Mouse (Mus musculus) cerebellum, postnatal 25 days (tissue): ENCODE measurements around the gene Gpc2.

Experiments
- DNase-seq, 2 experiments: peaks; one replicate each; pipeline ENCODE4 v3.0.0; 2021; ENCODE audit warnings: mixed read lengths in 2 of 2

Gene Gpc2

DNA sequence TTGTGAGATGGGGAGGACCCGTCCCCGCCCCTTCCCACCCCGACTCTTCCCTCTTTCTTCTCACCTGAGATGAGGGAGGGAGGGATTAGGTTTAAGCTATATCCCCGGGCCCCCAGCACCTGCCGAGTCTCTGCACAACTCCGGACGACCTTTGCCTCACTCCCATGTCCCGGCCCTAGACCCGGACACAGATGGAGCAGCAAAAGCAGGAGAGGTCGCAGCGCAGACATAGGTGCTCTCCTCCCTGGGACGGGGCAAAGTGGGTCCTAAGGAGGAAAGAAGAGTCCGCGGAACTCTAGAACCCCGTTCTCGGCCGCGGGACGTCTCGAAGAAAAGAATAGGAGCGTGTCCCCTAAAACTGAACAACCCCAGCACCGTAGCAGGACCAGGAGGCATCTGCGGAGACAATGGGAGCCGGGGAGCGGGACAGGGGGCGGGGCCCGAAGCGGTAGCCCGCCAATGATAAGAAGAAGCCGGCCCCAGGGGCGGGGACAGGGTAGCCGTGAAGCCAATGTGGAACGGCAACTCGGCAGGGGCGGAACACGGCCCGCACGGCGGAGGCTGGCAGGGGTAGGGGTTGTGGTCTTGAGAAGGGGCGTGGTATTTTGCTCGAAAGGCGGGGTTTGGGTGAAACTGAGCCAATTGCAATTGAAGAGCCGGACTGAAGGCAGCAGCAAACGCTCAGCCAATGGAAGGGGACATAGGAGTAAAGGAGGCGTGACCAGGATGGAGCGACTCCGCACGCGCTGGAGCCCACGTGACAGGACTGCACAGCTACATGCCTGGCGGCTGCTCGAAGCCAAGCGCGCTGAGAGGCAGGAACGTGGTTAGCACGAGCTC is at the start of gene Gpc2, which contains the start of the genes Gm43720 and Stag3:
Gpc2 (minus strand) TSS at position 421 of the 840 bp plus-strand sequence.
Gm43720 (minus strand) TSS at position 374 of the 840 bp plus-strand sequence.
Stag3 (plus strand) TSS at position 656 of the 840 bp plus-strand sequence.
- peak; percentile 69 to 79 for DNase-seq

DNA sequence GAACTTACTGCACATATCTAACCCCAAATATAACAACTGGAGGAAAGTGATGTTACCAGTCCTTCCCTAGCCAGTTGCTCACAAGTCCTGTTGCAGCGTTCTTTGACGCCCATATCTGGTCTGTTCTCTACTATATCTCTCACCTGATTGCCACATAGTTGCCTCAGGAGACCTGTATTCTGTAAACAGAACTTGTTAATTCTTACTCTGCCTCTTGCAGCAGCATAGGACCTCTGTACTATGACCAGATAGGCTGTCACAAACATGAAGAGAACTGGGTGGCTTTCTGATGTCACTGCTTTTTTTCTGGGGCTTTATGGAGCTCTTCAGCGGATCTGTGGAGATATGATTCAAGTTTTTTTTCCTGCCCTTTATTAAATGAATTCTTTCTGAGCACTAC is 33.0 kb upstream of the Gpc2 start:
- DNase-seq = no peak

DNA sequence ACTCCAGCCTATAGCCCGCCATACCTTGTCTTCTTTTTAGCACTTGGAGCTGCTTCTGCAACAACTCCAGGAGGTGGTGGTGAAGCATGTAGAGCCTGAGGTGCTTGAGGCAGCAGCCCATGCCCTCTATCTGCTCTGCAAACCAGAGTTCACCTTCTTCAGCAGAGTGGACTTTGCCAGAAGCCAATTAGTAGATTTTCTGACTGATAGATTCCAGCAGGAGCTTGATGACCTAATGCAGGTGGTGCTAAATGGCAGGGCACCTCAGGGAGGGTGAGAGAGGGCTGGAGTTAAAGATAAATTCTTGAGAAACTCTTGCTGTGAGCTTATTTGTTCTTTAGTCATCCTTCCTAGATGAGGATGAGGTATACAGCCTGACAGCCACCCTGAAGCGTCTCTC is 19.8 kb upstream of the Gpc2 start:
- no peak for DNase-seq

DNA sequence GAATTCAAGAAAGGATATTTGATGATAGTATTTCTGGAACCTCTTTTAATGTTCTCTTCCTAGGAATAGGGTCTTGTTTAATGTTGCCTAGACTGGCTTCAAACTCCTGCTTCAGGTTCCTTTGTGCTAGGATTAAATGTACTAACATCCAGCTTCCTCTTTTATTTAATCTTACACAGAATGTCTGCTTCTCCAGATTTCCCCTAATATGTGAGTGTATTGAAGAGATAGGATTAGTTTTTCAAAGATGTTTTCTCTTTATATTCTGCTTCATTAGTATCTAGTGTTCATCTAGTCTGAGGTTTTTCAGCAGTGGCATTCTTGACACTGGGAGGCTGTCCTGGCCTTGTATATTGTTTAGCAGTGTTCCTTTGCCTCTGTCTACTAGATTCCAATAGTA is 14.4 kb upstream of the Gpc2 start:
- no peak for DNase-seq

DNA sequence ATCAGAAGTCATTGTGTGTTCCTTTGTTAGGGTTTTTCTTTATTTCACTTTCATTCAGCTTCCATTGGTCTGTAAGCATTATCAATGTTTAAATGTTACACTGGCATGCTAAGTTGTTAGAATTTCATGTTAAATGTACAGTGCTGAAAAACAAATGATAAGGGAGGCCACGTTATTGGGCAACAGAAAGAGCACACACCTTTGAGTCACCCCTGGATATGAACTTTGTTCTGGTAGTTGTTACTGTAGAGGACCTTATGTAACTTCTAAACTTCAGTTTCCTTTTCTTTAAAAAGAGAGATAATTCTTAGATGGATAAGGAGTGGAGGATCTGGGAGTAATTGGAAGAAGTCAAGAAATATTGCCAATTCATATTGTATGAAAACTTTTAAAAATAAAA is 11.8 kb upstream of the Gpc2 start:
- DNase-seq = no peak

DNA sequence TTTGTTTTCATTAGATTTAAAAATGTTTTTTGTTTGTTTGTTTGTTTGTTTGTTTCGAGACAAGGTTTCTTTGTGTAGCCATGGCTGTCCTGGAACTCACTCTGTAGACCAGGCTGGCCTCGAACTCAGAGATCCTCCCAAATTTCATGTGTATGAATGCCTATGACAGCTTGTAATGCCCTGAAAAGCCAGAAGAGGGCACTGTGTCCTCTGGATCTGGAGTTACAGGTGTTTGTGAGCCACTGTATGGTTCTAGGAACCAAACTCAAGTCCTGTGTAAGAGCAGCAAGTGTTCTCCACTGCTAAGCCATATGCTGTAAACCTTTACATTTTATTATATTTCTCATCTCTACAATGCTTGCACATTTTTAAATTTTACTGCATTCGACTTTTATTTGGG is 8.1 kb upstream of the Gpc2 start:
- no peak for DNase-seq

DNA sequence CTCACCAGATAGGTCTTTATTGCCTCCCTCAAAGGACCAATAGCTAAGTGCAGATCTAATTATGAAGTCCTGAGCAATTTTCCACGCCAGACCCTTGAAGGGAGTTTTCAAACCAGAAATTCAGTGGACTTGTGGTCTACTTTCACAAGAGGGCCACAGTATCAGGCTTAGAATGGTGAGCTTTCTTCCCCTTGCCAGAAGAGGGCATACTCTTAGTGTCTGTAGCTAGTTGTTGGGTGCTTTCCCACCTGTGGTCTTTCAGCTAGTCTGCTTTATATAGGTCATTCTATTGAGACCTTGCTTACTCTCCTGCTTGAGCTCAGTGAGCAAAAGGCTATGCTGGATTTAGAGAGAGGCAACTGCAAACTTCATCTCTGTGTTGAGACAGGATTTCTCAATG is 3.7 kb upstream of the Gpc2 start:
- no peak for DNase-seq

DNA sequence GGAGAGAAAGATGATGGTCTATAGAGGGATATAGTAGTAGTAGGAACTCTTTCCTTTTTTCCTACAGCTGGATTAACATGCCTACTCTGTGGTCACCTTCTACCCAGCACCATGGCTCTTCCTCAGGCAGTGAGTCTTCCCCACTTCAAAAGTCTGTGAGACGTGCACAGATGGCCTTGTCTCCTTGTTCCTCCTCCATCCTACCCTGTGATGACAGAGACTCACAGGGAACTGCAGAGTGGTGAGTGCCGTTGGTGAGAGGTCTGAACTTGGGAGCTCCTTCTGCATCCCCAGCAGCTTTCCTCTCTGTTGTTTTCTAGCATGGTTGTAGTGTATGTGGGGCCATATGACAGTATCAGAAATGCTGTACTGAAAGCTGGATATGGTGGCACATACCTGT is 2.0 kb upstream of the Gpc2 start:
- no peak for DNase-seq

DNA sequence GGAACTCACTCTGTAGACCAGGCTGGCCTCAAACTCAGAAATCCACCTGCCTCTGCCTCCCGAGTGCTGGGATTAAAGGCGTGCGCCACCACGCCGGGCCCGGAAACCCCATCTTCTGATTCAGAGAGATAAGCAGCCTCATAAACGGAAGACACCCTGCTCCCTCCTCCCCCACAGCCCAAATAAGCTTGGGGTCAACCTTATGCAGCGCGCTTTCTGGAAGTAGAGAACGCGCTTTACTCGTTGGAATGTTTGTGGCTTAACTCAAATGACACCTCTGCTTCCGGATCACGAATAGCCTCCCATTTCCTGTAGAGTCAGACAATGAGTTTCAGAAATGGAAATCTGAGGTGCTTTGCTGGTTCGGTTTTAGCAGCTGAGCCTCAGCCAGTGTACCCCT is 1.0 kb upstream of the Gpc2 start:
- no peak for DNase-seq

DNA sequence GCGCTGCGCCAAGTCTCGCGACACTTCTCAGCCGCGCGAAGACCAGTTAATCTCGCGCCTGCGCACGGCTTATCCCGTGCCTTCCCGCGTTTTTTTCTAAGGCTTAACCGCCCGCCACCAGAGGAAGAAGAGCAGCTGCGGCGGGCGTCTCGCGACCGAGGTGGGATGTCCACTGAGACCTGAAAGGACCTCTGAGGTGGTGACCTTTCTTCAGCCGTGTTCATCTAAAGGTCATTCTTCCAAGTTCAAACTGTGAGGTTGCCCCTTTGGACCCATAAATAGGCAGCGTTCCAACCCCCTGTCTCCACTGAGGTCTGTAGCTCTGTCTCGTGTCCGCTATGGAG is 592 bp upstream of the Gpc2 start:
- DNase-seq = no peak

DNA sequence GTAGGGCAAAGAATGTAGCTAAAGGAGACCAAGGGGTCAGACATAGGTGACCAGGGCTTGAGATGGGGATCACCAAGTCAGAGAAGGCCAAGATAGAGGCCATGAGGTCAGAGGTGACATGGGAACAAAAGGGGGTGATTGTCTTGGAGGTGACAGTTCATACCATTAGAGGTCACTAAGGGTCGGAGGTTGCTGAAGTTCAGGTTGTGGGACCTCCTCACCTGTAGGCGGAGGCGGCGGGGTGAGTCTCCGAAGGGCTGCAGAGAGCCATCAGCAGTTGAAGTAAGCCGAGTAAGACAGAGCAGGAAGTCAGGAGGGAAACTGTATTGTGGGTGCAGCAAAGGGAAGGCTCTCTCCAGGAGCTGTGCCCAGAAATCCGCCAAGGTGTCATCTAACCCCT is 1.8 kb downstream of the Gpc2 start:
- no peak for DNase-seq

DNA sequence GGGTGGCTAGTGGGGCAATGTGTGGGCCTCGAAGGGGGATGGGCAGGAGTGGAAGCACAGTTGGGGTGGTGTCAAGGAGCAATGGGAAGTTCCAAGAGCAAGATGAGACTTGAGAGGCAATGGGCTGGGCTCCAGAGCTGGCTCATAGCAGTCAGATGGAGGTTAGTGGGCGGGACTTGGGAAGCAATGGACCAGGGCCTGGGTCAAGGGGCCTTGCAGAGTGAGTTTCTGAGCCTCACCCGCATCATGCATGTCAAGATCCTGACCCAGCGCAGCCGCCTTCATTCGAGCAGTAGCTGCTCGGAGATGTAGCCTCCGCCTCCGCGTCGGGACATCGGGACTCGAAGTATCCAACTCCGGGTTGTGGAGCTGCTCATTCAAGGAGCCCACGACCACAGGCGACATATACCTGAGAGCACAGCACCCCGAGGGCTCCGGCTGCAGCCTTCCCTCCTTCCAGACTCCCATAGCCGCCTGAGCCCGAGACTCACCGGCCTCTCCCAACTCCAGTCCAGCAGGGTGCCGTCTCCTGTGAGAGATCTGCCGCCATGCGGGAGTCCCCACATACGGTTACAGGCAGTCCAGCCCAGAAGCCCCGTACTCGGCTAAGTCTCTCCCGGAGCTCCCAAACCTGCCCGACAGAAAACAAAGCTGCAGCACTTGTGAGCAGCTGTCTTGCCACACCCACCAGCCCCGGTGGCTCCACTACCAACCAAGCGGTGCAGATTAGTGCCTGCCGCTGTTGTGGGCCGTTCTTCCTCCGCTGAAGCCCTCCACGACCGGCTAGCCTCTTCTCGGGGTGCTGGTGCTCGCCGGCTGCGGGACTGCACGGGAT is 4.4 kb downstream of the Gpc2 start:
- DNase-seq = no peak

DNA sequence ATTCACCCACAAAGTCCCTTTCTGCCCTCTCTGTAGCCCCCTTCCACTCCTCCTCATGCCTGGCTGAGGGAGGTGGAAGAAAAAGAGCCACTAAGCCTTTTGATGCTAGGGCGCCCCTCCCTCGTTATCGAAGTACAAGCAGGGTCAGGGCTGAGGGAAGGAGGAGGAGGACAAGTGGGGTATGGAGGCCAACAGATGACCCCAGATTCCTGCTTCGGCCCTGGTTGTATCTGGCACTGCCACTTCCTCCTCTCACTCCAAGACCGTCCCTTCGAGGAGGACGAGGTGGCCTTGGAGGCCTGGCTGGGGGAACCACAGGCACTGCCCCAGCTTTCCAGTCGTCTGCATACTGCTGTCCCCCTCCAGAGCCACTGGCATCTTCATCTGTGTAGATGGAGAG is 5.6 kb downstream of the Gpc2 start:
- no peak for DNase-seq

DNA sequence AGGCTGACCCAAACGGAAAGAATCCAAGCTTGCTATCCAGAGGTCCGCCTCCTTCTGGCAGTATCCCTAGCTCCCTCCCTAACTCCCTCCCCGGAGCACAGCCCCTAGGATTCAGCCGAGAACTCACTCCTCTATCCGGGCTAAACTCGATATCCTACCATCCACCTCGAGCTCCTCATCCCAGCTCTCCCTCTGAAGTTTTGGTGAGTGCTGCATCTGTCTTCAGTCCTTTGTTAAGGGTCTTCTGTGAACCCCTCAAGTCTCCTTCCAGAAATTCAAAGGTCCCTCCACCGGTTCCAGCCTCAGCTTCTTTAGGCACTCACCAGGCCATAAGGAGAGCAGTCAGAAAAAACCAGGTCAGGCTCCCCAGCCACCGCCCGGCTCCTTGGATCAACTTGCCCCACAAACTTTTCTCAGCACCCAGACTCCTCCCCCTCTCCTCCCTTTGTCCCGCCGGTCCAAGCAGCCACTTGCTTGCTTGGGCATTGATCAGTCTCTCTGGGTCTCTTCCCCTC is 7.3 kb downstream of the Gpc2 start, which contains the start of gene Gal3st4:
Gal3st4 (minus strand) TSS at position 432 of the 515 bp plus-strand sequence.
- no peak for DNase-seq

DNA sequence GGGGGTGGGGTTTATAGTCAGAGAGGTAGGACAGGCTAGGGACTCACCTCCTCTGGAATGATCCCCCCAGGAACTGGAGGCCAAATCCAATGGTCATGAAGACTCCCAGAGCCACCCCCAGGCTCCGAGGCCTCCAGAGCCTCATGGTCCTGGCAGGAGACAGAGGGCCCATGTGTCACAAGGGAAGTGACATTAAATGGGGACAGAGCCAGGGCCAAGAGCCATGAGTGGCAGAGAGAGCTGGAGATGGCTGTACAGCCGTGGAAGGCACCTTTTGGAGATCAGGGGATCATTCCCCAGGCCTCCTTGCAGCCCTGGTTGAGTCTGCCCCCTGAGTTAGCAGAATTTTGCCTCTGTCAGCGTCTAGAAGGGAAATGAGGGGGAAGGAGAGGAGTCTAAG is 8.6 kb downstream of the Gpc2 start:
- no peak for DNase-seq

DNA sequence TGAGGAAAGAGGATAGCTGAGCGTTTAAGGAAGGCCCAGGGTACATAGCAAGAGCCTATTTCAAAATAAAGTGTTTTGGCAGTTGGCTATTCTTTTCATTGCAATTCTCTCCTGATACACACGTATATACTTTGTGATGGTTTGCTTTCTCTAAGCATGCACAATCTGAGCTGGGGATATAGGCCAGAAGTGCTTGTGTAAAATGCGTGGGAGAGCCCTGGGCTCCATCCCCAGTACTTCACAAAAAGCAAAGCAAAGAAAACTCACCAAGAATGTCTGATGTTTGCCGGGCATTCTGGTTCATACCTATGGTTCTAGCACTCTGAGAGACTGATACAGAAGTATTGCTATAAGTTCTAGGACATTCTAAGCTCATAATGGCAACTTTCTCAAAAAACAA is 10.8 kb downstream of the Gpc2 start:
- no peak for DNase-seq

DNA sequence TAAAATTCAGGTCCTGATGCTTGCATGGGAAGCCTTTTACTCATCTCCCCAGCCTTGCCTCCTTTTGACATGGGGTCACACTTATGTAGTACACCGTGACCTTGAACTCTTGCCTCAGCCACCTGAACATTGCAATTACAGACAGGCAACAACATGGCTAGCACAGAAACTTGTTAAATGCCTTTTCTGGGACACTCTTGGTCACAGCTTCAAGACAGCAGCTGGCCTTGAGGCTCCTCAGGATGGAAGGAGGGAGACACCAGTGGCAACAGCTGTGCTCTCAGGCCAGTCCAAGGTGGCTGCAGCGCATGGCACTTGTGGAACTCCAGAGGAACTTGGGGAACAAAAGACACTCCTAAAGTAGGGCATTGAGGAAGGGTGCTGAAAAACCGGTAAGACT is 12.7 kb downstream of the Gpc2 start:
- DNase-seq = no peak

DNA sequence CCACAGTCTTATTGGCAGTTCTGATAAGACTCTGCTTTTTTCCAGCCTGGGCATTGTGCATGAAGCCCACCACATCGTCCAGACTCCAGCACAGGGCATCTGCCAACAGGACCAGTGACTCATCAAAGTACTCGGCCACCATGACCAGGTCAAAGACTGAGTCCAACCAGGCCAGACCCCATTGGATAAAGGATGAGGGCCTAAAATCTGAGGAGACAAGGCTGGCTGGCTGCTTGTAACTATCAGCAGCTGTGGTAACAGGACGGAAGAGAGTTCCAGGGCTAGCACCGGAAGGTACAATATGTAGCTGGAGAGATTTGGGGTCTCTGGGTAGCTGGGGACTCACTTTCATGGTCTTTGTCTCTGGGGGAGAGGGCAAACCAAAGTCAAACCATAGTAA is 14.1 kb downstream of the Gpc2 start:
- no peak for DNase-seq

DNA sequence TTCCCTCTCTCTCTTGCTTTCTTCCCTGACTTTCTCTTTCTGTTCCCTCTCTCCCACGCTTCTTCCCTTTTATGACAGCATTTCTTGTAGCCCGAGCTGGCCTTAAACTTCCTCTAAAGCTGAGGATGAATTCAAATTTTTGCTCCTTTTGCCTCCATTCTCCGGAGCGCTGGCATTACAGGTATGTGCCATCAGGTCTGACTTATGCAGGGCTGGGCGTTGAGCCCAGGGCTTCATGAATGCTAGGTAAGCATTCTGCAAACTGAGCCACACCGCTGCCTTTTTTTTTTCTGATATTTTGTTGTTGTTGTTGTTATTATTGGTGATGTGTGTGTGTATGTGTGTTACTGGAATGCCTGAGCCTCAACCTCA is 15.6 kb downstream of the Gpc2 start:
- peak; percentile 20 to 34 for DNase-seq

DNA sequence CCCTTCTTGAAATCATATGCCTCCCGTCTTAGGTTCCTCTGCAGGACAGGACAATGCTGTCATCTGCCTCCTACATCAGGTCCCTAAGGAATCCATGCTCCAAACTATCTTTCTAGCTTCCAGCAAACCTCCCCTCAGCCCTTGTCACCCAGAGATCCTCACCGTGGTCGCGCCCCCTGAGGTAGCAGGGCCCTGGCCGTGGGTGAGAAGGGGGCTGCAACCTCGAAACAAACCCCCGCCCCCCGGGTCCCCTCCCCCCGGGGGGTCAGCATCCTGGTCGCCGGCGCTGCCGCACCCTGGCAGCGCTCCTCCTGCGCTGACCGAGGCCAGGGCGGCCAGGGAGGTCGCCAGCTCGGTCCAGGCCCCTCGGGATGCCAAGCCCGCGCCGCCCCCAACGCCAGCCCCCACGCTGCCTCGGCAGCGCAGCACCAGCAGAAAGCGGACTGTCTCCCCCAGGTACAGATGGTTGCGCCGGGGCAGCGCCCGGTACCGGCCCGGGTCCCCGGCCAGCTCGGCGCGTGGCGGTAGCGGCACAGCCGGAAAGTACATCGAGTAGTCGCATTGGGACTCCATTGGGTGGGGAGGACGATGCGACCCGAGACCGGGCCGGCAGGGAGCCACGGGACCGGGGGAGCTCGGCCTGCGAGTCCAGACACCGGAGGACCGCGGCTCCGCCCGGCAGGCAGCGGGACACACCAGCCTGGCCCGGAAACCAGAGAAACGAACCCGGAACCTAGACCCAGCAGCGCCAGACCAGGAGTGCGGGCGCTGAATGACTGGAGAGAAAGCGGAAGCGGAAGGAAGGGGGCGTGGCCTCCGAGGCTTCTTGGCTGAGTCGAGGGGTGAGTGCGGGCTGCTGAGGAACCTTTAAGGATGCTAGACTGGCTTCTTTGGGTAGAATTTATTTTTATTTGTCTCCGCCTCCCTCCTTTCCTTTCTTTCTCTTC is 16.3 kb downstream of the Gpc2 start, which contains the start of gene BC037034:
BC037034 (minus strand) TSS at position 774 of the 947 bp plus-strand sequence.
- DNase-seq = peak; percentile 91 to 96

DNA sequence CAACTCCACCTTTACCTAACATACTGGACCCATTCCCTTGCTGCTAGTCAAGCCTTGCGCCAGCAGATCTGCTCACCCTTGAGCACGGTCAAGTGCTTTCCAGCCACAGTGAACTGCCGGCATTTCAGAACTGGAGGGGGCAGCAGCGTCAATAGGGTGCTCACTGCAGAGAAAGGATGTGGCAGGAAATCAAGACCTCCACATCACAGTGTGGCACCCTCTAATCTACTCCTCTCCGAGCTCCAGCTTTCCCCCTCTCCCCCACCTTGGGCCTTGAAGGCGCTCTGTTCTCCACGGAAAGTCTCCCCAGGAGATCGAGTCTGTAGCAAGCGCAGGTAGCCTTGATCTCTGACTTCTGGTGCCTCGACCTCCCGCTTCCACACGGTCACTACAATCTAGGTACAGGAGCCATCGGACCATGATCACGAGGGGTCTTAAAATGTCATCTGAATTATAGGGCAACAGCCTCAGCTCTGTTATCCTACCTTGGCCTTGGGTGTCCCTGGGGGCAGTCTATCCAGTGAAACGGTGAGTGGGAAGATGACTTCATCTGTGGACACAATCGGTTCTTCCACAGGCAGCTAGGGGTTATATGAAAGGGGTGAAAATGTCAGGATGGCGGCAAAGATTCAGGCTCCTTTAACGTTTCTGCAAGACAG is 17.1 kb downstream of the Gpc2 start:
- peak in 1 of 2 experiments; percentile 15 for DNase-seq

DNA sequence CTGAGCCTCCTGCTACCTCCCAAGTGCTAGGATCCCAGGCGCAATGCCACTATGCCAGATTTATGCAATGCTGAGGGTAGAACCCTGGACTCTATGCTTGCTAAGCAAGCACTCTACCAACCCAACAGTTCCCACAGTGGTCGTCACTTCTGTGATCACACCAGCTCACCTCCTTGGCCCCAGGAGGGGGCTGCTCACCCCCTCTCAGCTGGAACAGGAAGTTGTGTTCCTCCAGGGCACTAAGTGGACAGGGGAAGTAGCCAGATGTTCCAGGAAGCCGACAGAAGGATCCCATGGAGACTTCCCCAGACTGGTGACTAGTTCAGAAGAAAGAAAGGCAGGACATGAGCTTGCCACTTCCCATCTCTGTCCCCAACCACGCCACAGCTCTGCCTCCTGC is 17.8 kb downstream of the Gpc2 start:
- no peak for DNase-seq
